Mouse (Mus musculus): Measurements from ENCODE around the gene Scgb2b21. TPM values are rescaled to one million over a fixed set of nuclear protein-coding genes. Genes with fewer than 3 reads are reported as not detected.
"Not testable (repeated sequence)": the region's sequence is repeated elsewhere in the genome, so short reads cannot be mapped to it uniquely, and the experiment has no call there.

Gene Scgb2b21
- total RNA-seq (2021): not detected
- long read RNA-seq, experiment 1: 0 reads
- long read RNA-seq, experiment 2: 0 reads

- no peak for TF ChIP-seq CTCF (IDR thresholded peaks at IDR 0.05)
- no peak within 1 kb of the TSS for H3K4me3 ChIP-seq
- intact Hi-C loops (cut with DNase I): no loop called here
These were observed at the start of gene Scgb2b21 for GRCm38 (mm10) chr7:33520358-33520757. Gene Scgb2b21 (minus strand): TSS chr7:33520458.

GRCm38 (mm10) chr7:33543420-33543819 is 23.2 kb upstream of the Scgb2b21 start:
- DNase-seq (ENCODE audit: extremely low spot score in 1 of 2, low spot score in 2 of 2); intact Hi-C loops (cut with DNase I); H3K4me3 ChIP-seq; H3K27ac ChIP-seq: not testable (repeated sequence)

More at GRCm38 (mm10) chr7:33520358-33520757, at the start of gene Scgb2b21:
- DNase-seq (ENCODE audit: extremely low spot score in 1 of 2, low spot score in 2 of 2): no peak
- H3K27ac ChIP-seq: no peak within 1 kb of the TSS

Other genes with a start within 250 kb of the Scgb2b21 start
- not detected for gene Scgb2b19, start 240.1 kb downstream of the Scgb2b21 start, total RNA-seq (2021)
- not detected for gene Scgb1b19, start 233.2 kb downstream of the Scgb2b21 start, total RNA-seq (2021)
- gene Scgb2b20, start 154.1 kb downstream of the Scgb2b21 start, total RNA-seq (2021): not detected
- not detected for gene Scgb1b20, start 147.2 kb downstream of the Scgb2b21 start, total RNA-seq (2021)
- not detected for gene Scgb2b24, start 218.9 kb upstream of the Scgb2b21 start, total RNA-seq (2021)
- gene Scgb1b24, start 223.3 kb upstream of the Scgb2b21 start, total RNA-seq (2021): not detected